Mouse (Mus musculus) spleen, postnatal 14 days (tissue): ENCODE results near the gene Cnnm1.

Experiments
- DNase-seq, 2 experiments: peaks; one replicate each; pipeline ENCODE4 v3.0.0; 2021 to 2022; ENCODE audit warnings: low spot score in 2 of 2

Gene Cnnm1

DNA sequence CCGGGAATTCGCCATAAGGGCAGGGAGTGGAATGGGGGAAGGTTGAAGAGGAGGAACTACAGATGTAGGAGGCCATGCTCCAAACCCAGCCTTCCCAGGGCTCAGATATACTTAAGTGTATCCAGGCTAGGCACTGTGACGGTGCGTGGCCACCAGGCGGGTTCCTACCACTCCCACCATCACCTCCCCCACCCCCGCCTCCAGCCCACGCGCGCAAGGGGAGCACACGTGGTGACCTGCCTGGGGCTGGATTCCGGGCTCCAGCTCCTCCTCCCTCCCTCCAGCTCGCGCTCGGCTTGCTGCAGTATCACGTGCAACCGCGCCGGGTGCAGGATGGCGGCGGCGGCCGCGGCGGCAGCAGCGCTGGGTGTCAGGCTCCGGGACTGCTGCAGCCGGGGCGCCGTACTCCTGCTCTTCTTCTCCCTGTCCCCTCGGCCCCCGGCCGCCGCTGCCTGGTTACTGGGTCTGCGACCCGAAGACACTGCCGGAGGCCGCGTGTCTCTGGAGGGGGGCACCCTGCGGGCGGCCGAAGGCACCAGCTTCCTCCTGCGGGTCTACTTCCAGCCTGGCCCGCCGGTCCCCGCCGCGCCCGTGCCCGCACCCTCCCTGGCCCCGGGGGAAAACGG lies at the start of gene Cnnm1:
Gene Cnnm1 (plus strand): TSS at position 325 of the 626 bp plus-strand sequence.
- DNase-seq: no peak

DNA sequence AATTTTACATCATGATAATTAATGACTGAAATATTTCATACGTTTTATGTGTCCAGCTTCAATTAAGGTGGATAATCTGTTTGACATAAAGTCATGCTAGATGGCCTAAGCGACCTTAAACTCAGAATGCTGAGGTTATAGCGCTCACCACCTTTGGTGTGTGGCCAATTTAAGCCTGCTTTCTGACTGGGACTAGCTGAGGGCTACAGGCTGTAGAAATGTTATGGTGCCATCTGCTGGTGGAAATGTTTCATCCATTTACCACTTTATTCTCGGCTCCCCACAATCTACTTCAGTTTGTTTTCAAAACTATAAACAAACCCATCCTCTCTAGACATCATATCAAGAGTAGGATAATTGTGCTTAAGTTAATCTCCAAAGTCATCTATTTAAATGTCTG lies 43.9 kb upstream of the Cnnm1 start:
- DNase-seq: no peak

DNA sequence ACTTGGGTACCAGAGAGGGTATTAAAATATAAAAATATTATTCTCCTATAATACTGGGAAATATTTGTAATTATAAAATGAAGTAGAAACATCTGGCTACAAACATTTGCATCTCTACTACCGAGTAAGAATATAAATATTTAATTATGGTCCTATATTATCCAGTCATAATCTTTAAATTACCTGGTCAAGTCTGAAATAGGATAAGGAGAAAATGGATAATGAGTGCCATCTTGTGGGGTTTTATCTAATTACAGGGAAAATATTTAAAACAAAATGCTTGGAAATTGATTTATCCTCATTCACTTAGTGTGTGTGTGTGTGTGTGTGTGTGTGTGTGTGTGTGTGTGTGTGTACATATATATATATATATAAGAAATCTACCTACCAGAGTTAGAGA lies 33.1 kb upstream of the Cnnm1 start:
- no peak for DNase-seq

DNA sequence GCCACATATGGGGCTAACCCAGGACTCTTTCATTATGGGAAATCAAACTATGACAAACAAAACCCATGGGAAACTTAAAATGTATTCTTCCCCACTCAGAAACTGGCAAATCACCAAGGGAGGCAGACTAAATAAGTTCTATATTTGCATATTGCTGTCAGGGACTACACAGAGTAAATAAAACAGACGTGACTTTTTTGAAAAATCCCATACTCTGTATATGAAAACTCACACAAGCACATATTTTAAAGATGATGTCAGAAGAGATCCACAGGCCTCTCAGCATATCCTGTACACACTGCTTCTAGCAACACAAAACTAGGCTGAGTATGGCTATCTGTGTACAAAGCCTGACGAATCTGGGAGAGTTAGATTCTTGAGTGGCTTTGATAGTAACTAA lies 24.7 kb upstream of the Cnnm1 start:
- DNase-seq: no peak

DNA sequence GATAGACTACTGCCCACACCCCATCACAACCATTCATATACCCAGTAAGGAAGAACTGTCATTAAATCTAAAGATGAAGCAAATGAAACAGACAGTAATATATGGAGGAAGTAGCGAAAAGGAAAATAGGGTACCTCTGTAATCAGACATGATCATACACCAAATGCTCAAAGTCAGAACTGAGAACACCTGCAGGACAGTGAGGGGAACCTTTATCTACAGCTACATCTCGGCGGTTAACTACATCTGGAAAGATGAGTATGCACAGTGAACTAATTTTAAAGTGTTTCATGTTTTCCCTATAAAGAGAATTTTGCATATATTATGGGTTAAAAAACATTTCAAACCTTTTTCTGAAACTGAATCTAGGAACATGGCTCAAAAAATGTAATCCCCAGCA lies 19.7 kb upstream of the Cnnm1 start:
- no peak for DNase-seq

DNA sequence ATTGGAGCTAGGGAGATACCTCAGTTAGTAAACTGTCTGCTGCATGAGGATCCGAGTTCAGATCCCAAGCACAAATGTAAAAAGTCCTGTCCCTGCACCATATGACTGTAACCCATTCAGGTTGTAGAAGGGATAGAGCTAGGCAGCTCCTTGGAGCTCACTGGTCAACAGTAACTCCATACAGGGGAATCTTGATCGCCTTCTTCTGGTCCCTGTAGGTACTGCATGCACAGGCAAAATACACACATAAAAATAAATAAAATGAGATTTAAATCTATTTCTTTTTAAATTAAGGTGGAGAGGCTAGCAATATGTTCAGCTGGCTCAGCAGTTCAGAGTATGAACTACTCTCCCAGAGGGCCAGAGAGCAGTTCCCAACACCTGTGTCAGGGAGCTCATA lies 16.2 kb upstream of the Cnnm1 start:
- no peak for DNase-seq

DNA sequence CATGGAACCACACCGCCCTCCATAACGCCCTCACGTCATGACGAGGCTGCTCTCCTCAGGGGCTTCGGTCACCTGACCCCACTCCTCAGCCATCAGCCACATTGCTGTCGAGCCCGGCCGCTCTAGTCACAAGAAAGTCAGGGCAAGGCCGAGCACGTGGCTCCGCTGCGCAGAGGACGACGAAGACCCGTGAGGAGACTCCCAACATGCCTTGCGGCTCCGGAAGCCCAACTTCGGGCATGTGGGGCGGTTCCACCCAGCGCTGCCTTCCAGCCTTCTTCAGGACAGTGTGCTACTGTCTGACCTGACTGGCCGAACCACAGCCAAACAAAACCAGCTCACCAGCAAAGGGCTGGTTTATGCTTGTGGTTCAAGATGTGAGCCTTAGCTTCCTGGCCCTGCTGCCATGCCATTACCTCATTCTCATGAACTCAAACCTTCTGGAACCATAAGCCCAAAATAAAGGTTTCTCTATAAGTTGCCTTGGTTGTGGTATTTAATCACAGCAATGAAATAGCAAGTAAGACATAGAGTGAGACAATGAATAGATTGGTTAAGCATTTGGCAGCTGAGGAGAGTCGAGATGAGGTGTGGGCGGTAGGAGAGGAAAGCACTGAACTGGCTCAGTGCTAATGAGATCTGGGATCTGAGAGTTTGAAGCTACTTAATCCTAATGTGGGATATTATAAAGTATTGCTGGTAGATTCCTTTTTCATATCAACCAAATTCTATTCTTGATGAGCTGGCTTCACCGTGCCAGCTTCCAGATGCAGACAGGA lies 12.6 kb upstream of the Cnnm1 start:
- no peak for DNase-seq

DNA sequence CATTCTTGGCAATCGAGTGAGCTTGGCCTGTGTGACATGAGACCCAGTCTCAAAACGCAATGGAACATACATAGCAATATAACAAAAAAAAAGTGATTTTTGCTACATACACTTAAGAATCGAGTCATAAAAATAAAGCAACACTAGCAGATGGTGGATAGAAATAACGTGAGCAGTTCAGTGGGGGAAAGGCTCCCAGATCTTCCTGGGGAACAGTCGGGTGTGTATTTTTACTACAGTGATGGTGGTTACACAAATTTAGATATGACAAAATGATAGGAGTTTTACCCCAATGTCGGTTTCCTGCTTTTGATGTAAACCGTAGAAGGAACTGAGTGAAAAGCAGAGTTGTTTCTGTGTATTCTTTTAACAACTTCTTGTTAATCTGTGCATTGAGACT lies 990 bp upstream of the Cnnm1 start:
- DNase-seq: no peak

DNA sequence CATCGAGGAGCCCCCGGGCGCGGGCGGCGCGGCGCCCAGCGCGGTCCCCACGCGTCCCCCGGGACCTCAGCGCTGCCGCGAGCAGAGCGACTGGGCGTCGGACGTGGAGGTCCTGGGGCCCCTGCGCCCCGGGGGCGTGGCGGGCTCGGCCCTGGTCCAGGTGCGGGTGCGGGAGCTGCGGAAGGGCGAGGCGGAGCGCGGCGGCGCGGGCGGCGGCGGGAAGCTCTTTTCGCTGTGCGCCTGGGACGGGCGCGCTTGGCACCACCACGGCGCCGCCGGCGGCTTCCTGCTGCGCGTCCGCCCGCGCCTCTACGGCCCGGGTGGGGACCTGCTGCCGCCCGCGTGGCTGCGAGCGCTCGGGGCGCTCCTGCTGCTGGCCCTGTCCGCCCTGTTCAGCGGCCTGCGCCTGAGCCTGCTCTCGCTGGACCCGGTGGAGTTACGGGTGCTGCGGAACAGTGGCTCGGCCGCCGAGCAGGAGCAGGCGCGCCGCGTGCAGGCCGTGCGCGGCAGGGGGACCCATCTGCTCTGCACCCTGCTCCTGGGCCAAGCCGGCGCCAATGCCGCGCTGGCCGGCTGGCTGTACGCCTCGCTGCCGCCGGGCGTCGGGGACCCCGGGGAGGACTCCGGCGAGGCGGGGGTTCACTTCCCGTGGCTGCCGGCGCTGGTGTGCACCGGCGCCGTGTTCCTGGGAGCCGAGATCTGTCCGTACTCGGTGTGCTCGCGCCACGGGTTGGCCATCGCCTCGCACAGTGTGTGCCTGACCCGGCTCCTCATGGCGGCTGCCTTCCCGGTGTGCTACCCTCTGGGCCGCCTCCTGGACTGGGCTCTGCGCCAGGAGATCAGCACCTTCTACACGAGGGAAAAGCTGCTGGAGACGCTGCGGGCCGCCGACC lies 778 bp downstream of the Cnnm1 start:
- DNase-seq: no peak

DNA sequence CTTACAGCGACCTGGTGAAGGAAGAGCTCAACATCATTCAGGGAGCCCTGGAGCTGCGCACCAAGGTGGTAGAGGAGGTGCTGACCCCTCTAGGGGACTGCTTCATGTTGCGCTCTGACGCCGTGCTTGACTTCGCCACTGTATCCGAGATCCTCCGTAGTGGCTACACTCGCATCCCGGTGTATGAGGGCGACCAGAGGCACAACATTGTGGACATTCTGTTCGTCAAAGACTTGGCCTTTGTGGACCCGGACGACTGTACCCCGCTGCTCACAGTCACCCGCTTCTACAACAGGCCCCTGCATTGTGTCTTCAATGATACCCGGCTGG lies 1.4 kb downstream of the Cnnm1 start:
- no peak for DNase-seq

DNA sequence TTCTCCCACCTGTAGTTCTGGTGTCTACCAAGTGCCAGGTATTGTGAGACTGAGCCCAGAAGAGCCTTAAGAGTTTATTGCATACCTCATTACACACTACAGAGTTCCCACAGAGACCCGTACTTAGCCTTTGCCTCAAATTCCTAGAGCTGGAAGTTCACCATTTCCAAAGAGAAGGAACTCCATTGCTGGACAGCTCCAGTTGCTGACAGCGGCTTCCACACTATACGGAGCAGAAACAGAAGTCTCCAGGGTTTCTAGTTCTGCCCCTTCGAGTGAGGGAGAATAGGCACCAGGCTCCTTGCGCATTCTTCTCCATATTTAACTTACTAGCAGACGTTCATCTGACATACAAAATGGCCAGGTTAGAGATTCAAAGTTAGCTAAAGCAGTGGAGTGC lies 2.0 kb downstream of the Cnnm1 start:
- DNase-seq: no peak

DNA sequence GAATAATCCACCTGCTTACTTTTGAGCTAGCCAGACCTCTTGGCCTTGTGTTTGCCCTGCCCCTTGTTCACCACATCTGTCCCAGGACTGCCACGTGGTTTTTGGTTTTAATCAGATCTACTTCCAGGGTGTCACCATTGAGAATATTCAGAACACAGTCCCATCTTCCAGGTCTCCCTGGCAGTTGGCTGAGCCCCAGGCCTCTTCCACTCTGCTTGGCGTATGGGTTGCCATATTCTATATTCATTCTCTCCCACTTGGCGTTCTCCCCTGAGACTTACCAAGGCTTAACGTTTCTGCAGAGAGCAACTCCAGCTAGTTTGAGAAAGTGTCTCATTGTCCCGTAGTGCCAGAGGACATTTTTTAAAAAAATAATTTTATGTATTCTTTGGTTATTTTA lies 2.7 kb downstream of the Cnnm1 start:
- no peak for DNase-seq

DNA sequence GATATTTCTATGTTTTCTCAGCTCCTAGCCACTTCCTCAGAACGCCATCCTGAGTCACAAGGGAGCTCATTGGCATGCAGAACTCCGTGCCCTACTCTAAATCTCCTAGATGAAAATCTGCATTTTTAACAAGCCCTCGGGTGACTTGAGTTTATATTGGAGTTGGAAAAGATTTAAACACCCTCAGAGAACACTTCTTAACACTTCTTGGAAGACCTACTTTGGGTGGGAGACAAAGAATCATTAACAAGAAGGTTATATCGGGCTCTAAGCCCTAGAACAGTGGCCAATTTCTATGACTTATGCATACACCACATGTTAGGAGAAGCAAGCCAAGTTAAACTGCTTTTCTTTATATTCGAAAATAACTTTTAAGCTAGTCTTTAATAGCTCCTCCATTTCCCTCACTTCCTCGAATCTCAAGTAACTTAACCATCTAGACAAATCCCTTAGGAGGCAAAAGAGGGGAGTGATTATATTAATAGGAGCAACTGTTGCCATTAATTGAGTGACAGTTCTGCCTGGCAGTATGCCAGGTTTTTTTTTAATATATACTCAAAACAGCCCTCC lies 4.5 kb downstream of the Cnnm1 start:
- DNase-seq: no peak

DNA sequence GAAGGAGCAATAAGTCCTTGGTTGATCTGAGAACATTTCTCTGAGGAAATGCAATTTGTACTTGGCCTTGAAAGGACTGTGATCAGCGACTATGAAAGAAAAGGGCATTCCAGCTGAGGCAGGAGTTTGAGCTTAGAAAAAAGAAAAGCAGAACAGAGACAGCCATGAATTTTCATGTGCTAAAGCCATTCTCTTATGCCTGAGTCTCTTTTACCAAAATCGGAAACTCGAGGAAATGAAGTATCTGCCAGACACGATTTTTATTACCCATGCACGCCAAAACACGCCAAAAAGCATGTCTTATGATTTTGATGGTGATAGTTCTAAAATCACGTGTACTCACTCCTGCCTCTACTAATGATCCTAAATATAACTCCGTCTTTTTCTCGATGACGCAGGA lies 11.3 kb downstream of the Cnnm1 start:
- no peak for DNase-seq

DNA sequence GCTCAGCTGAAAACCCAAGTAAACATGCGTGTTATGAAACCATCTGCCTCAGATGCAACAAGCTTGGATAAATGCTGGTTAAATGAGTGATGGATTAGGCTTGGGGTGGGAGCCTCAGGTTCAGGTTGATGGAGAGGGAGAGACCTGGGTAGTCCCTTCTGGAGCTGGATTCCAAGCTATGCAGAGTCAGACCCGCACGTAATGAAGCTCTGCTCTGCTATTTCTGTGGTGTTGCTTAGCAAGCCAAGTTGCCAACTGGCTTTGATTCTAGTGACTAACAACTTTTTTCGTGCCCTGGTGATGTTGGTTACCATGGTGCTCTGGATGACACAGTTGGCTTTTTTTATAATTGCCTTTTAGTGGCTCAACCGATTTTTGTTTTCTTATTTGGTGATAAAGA lies 11.9 kb downstream of the Cnnm1 start:
- no peak for DNase-seq

DNA sequence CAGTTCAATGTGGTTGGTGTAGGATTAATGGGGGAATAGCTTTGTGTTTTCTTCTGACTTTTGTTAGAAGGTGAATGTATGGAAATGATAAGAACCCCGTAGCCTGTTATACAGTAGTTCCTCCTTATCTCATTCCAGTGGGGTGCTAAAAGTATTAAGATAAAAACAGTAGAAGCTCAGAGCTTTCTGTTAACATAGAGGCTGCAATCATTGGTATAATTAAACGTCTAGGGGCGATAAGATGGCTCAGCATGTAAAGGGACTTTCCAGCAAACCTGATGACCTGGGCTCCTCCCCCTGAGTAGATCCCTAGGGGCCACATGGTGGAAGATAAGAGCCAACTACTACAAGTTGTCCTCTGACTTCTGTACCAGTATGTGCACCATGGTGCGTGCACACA lies 12.8 kb downstream of the Cnnm1 start:
- no peak for DNase-seq

DNA sequence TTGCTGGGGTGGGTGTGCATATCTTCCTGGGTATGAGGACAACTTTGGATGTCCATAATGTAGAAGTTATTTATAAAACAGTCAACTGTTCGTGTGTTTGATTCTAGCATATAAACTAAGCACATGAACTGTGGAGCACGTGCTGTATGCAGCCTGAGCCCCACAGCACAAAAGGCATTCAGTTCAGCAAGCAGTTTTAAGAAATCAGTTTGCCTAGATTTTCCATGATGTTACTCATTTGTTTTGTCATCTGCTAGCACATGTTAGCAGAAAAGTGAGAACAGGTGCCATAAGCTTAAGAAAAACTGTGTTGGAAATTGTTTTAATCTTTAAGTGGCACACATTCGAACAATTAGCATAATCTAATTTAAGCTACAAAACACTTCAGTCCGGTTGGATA lies 19.7 kb downstream of the Cnnm1 start:
- DNase-seq: no peak

DNA sequence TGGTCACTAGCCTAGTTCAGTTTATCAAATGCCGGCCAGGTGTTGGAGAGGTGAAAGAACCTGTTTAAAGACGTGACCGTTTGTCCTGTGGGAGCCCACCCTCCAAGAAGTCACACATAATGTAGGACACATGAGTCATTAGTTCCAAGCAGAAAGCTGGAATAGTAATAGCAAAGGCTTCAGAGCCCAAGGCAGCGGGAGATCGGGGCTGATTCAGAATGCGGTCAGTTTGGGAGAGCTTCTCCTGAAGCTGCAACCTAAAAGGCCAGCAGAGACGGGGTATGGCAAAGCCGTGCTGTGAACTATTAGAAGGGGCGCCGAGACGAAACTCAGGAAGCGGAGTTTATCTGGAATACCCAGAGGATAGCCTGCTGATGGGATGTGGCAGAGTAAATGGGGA lies 20.2 kb downstream of the Cnnm1 start:
- DNase-seq: no peak

DNA sequence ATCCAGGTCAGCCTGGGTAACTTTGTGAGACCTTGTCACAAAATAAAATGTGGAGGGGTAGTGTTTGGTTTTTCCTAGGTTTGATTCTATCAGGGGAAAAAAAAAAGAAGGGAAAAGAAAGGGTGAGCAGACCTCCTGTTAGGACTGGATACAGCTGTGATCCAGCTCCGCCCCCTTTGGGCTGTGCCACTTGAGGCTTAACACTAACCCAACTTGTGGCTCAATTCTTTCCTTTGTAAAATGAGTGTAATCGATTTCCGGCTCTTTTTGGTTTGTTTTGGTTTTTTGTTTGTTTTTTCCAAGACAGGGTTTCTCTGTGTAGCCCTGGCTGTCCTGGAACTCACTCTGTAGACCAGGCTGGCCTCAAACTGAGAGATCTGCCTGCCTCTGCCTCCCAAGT lies 21.9 kb downstream of the Cnnm1 start:
- DNase-seq: no peak

DNA sequence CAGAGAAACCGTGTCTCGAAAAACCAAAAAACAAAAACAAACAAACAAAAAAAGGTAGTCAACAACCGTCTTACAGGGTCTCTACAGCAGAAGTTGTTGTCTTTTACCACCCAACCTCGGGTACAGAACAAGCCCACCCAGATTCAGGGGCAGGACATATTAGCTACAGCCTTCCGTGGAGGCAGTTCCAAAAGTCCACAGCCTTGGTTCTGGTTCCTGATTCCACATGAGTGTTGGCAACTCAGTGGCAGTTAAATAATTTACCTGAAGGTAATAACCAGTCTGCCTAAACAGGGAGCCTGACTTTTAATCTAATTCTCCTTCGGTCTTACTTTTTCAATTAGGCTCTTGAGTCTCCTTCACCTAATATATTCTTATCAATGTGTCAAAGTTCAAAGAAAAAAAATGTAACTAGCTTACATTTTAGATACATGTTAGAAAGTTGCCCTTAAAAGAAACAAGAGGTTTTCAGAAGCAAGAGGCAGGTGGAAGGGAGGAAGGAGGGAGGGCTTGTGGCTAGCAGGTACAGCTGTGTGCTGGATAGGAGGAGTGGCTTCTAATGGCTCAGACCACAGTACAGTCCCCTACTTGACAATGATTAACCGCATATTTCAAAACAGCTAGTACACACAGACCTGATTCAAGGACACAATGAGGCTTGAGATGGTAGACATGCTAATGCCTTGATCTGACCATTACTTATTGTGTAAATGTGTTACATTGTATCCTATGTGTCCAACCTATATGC lies 23.5 kb downstream of the Cnnm1 start:
- no peak for DNase-seq

DNA sequence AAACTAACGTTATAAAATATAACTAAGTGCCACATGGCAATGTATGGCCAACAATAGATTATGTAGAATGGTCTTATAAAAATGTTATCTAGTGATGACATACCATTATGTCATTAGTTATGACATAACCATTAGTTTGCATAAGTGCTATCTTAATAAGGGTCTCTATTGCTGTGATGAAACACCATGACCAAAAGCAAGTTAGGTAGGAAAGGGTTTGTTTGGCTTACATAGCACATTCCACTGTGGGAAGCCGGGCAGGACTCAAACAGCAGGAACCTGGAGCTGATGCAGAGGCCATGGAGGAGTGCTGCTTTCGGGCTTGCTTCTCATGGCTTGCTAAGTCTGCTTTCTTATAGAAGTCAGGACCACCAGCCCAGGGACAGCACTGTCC lies 24.1 kb downstream of the Cnnm1 start:
- DNase-seq: no peak

DNA sequence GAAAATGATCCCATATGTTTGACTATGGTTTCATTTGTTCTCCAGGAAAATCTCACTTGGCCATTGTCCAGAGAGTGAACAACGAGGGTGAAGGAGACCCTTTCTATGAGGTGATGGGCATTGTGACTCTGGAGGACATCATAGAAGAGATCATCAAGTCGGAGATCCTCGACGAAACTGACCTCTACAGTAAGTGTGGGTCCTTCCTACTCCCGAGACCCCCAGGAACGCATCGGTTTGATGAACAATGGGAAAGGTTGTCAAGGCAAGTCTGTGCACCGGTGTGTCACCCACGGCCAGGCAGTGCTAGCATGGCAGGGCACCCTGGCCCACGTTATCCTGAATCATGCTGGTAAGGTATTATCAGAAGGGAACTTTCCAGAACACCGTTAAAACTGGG lies 24.8 kb downstream of the Cnnm1 start:
- no peak for DNase-seq
